Mouse (Mus musculus) embryonic facial prominence, embryonic 12.5 days (tissue): ENCODE data around the gene Dip2c. TPM values are rescaled to one million over a fixed set of nuclear protein-coding genes. Genes with fewer than 3 reads are reported as not detected.

ENCODE experiments used
- ATAC-seq: fragments of 200-750 bp; cut with Nextera tagmentation; 2 replicates; pipeline ENCODE4 v1.8.0; 2017; ENCODE audit not compliant: insufficient number of reproducible peaks, insufficient read depth, low FRiP score, low TSS enrichment
- H3K27ac ChIP-seq: fragments of 300-500 bp; sonication (generic); 2 replicates; pipeline ENCODE4 v1.5.1; 2016; ENCODE audit warnings: mild to moderate bottlenecking
- H3K27me3 ChIP-seq: fragments of 300-500 bp; sonication (generic); 2 replicates; pipeline ENCODE4 v1.6.1; 2016; ENCODE audit warnings: mild to moderate bottlenecking, moderate library complexity
- H3K36me3 ChIP-seq: fragments of 300-500 bp; sonication (generic); 2 replicates; pipeline ENCODE4 v1.6.1; 2016; ENCODE audit warnings: mild to moderate bottlenecking
- H3K4me1 ChIP-seq: fragments of 300-500 bp; sonication (generic); 2 replicates; pipeline ENCODE4 v1.6.1; 2016
- H3K4me2 ChIP-seq: fragments of 300-500 bp; sonication (generic); replicated peaks from 2 replicates; pipeline ENCODE4 v1.6.1; 2016; ENCODE audit warnings: mild to moderate bottlenecking, moderate library complexity
- H3K4me3 ChIP-seq: fragments of 300-500 bp; sonication (generic); 2 replicates; pipeline ENCODE4 v1.5.1; 2016; ENCODE audit warnings: mild to moderate bottlenecking
- H3K9ac ChIP-seq: fragments of 300-500 bp; sonication (generic); 2 replicates; pipeline ENCODE4 v1.6.1; 2016; ENCODE audit warnings: mild to moderate bottlenecking, moderate library complexity
- H3K9me3 ChIP-seq: fragments of 300-500 bp; sonication (generic); 2 replicates; pipeline ENCODE4 v1.6.1; 2016; ENCODE audit warnings: mild to moderate bottlenecking, moderate library complexity
- WGBS: fragments of 180-500 bp; shearing (Covaris S2); methylation state at CpG from one replicate; pipeline ENCODE4 v1.1.7; 2016; 5-methylcytosine and 5-hydroxymethylcytosine counted together
- polyA plus RNA-seq: library from polyadenylated mRNA; unstranded; fragments of >200 nt; fragmentation: Nextera tagmentation; extraction: Ambion mirVana; gene quantifications from 2 replicates; pipeline ENCODE4 v1.2.1, GENCODE M21; 2016

Dip2c gene
- polyA plus RNA-seq, 1 experiment from 2014 or later, result 8.6 TPM

DNA sequence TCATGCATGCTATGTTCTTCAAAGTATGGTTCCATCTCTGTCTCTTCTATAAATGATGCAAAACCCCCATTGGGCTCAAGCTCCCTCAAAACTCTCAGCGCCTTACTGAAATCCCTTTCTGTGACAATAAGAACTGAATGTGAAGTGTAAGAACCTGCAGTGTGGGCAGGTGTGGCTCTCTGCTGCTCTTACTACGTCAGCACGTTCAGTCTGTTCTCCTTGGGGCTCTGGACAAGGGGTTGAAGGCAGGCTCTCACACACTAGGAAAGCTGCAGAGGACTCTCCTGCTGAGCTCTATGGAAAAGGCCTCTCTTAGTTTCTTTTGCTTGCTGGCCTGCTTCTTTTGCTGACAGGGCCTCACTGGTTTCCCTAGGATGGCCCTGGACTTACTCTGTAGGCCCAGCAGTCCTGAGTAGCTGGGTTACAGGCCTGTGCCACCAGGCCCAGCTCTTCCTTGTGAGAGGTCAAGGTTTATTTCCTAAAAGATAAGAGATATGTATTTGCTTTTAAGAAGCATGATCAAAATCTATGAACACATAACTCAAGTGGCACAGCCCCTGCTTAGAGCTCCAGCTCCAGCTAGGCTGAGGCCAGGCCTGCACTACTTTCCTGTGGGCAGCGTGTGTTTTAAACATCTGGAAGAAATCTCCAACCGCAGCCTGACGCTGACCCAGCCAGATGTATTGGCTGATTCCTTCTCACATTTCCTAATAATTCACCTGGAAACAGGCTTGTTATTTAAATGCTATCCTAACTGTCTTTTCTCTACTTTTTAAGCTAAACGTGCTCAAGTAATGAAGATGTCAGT, 432.3 kb downstream of the Dip2c start:
- H3K4me3 ChIP-seq, result no peak overlapping the region
- no peak overlapping the region for H3K4me2 ChIP-seq
- H3K4me1 ChIP-seq, result peaks cover 6% of the 10 kb centered on the region; the same call in 1 of the 2 replicates
- no peak overlapping the region; the same call in 1 of the 2 replicates for H3K27ac ChIP-seq
- ATAC-seq, result no peak
- no peaks in the 10 kb centered on the region for H3K9me3 ChIP-seq
- no peak overlapping the region for H3K9ac ChIP-seq
- 53% methylated on average over 7 of the region's 7 CpGs for WGBS
- peaks cover 10% of the 10 kb centered on the region; the same call in 1 of the 2 replicates for H3K36me3 ChIP-seq
- no peaks in the 10 kb centered on the region for H3K27me3 ChIP-seq

DNA sequence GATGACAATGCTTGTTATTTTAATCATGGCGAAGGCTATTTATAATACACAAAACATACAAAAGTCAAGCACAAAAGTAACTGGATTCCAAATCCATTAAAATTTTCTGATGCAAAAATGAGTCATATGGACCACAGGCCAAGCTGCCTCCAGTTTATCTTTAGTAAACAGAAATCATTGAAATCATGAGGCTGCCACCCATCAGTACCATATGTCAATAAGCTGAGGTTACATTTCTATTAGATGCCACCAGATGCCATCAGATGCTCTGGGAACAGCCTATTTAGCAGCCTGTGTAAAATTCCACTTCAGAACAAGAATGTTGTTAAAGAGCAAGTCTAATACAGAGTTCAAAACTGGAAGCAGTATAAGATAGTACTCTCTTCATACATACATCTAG, 436.1 kb downstream of the Dip2c start:
- Histone ChIP-seq H3K4me2 (no peak overlapping the region), H3K9ac (no peak overlapping the region), H3K36me3 (peaks cover 12% of the 10 kb centered on the region; the same call in 1 of the 2 replicates), H3K9me3 (no peaks in the 10 kb centered on the region), H3K27ac (no peak overlapping the region), H3K4me1 (peaks cover 6% of the 10 kb centered on the region; the same call in 1 of the 2 replicates), H3K4me3 (no peak overlapping the region), H3K27me3 (no peaks in the 10 kb centered on the region)
- no peak for ATAC-seq
- WGBS, result 96% methylated on average over 1 of the region's 1 CpGs

DNA sequence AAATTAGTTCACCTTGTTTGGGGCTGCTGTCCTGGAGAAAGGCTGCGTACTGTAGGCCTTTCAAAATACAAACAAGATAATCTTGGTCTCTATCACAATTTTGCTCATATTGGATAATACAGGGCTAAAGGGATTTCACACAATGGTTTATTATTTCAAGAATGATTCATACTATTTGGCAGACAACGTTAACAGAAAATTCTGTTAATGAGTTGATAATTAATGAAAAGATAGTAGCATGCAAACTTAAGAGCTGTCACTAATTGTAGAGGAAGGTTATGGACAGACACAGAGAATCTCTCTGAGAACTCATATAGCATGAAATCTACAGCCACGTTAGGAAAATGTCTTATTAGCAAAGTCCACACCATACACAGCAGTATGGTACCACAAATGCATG, 436.6 kb downstream of the Dip2c start:
- H3K9ac ChIP-seq, result no peak overlapping the region
- no peak for ATAC-seq
- no peaks in the 10 kb centered on the region for H3K9me3 ChIP-seq
- H3K4me3 ChIP-seq, result no peak overlapping the region
- peaks cover 6% of the 10 kb centered on the region; the same call in 1 of the 2 replicates for H3K4me1 ChIP-seq
- WGBS, result 84% methylated on average over 3 of the region's 3 CpGs
- H3K4me2 ChIP-seq, result no peak overlapping the region
- no peaks in the 10 kb centered on the region for H3K27me3 ChIP-seq
- no peak overlapping the region for H3K27ac ChIP-seq
- peaks cover 13% of the 10 kb centered on the region; the same call in 1 of the 2 replicates for H3K36me3 ChIP-seq

DNA sequence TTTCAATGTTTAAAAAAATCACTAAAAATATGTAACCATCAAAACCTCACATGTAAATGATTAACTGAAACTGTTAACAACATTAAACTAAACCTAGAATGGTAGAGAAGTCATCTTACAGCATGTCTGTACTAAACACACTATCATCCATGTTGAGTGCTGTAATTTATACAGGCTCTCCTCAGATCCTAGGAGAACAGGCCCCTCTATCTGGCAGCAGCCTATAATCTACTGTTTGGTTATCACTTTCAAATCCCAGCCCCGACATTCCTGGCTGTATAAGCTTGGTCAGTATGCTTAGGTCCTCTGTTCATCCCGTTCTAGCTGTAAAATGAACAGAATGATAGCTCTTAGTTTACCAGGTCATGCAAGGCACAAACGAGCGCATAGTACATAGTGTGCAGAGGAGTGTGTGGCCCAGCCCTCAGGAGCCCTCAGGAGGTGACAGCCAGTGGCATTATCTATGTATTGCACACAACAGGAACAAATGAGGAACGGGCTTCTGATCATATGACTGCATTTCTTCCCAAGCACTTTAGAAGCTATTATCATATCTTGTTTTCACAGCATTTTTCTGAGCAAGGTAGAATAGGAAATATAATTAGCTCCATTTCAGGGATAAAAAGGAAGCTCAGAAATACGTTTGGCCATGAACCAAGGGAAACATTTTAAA, 437.3 kb downstream of the Dip2c start:
- H3K27me3 ChIP-seq, result no peaks in the 10 kb centered on the region
- ATAC-seq, result no peak
- H3K4me3 ChIP-seq, result no peak overlapping the region
- H3K4me1 ChIP-seq, result peaks cover 2% of the 10 kb centered on the region; the same call in 1 of the 2 replicates
- no peak overlapping the region for H3K4me2 ChIP-seq
- no peak overlapping the region for H3K27ac ChIP-seq
- H3K9ac ChIP-seq, result no peak overlapping the region
- WGBS, result 86% methylated on average over 6 of the region's 6 CpGs
- H3K9me3 ChIP-seq, result no peaks in the 10 kb centered on the region
- H3K36me3 ChIP-seq, result peaks cover 15% of the 10 kb centered on the region

DNA sequence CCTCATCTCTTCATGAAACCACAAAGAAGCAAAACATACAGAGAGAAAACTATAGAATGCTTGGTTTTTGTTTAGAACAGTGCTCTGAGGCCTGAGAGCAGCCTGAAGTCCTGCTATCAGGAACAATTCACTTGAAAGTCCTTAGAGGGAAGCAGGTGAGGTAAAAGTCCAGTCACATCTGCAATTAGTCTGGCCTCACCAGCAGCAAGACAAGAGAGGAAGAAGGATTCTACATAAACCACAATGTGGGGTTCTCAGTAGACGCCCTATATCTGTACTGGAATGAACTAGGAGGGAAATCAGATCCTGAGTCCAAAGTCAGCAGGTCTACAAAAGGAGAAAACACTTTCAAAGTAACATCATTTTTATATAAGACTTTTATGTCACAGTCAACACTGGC, 438.9 kb downstream of the Dip2c start:
- H3K4me3 ChIP-seq, result no peak overlapping the region
- no peak overlapping the region for H3K27ac ChIP-seq
- H3K9me3 ChIP-seq, result no peaks in the 10 kb centered on the region
- H3K9ac ChIP-seq, result no peak overlapping the region
- no peak overlapping the region for H3K4me2 ChIP-seq
- ATAC-seq, result no peak
- 76% methylated on average over 1 of the region's 1 CpGs for WGBS
- H3K27me3 ChIP-seq, result no peaks in the 10 kb centered on the region
- H3K4me1 ChIP-seq, result no peaks in the 10 kb centered on the region
- peaks cover 16% of the 10 kb centered on the region for H3K36me3 ChIP-seq

Other genes starting within 250 kb of the Dip2c start
- 31.7 and 33.6 TPM in 2 replicates for gene Larp4b, start 182.6 kb upstream of the Dip2c start, polyA plus RNA-seq